Mouse (Mus musculus) midbrain, embryonic 14.5 days (tissue): Measurements from ENCODE around the gene Ces1b. TPM values are rescaled to one million over a fixed set of nuclear protein-coding genes. Genes with fewer than 3 reads are reported as not detected.
A peak's percentile ranks its signal among the peaks of the same experiment; 100 is the strongest.

Source experiments
- ATAC-seq: fragments of 200-750 bp; cut with Nextera tagmentation; 2 replicates; pipeline ENCODE4 v1.8.0; 2017; ENCODE audit warnings: moderate number of reproducible peaks, moderate library complexity; ENCODE audit not compliant: low FRiP score, low TSS enrichment
- DNase-seq: peaks from one replicate; pipeline ENCODE4 v3.0.0-alpha.2; 2015
- H3K27ac ChIP-seq: fragments of 300-500 bp; sonication (generic); replicated peaks from 2 replicates; pipeline ENCODE4 v1.5.1; 2014; ENCODE audit warnings: mild to moderate bottlenecking, low read depth, low read length, moderate library complexity
- H3K27me3 ChIP-seq: fragments of 300-500 bp; sonication (generic); 2 replicates; pipeline ENCODE4 v1.6.1; 2014; ENCODE audit warnings: low read length, control low read depth, mixed read lengths; ENCODE audit not compliant: control insufficient read depth, insufficient read depth
- H3K36me3 ChIP-seq: fragments of 300-500 bp; sonication (generic); 2 replicates; pipeline ENCODE4 v1.6.1; 2014; ENCODE audit warnings: low read length, control low read depth; ENCODE audit not compliant: control insufficient read depth, insufficient read depth
- H3K4me1 ChIP-seq: fragments of 300-500 bp; sonication (generic); 2 replicates; pipeline ENCODE4 v1.6.1; 2014; ENCODE audit warnings: mild to moderate bottlenecking, antibody characterized with exemption, low read length, control low read depth; ENCODE audit not compliant: control insufficient read depth, insufficient read depth
- H3K4me2 ChIP-seq: fragments of 300-500 bp; sonication (generic); 2 replicates; pipeline ENCODE4 v1.6.1; 2014; ENCODE audit warnings: mild to moderate bottlenecking, low read length, moderate library complexity
- H3K4me3 ChIP-seq: fragments of 300-500 bp; sonication (generic); replicated peaks from 2 replicates; pipeline ENCODE4 v1.5.1; 2014; ENCODE audit warnings: low read depth, low read length
- H3K9ac ChIP-seq: fragments of 300-500 bp; sonication (generic); replicated peaks from 2 replicates; pipeline ENCODE4 v1.6.1; 2014; ENCODE audit warnings: mild to moderate bottlenecking, low read length, moderate library complexity
- H3K9me3 ChIP-seq: fragments of 300-500 bp; sonication (generic); 2 replicates; pipeline ENCODE4 v1.6.1; 2016; ENCODE audit warnings: low read length, control low read depth, mixed read lengths; ENCODE audit not compliant: control insufficient read depth
- WGBS: fragments of 180-500 bp; shearing (Covaris S2); extraction: QIAGEN DNeasy Blood & Tissue Kit; methylation state at CpG from one replicate; pipeline ENCODE4 v1.1.7; 2014; 5-methylcytosine and 5-hydroxymethylcytosine counted together
- polyA plus RNA-seq: library from polyadenylated mRNA; unstranded; fragments of >200 nt; fragmentation: Nextera tagmentation; extraction: Ambion mirVana; gene quantifications from 2 replicates; pipeline ENCODE4 v1.2.1, GENCODE M21; 2014

The Ces1b gene
- polyA plus RNA-seq = not detected in 2 replicates

GRCm38 (mm10) chr8:93079887-93080286 lies at the start of gene Ces1b:
Ces1b (minus strand) TSS chr8:93080017.
- no peak within 1 kb of the TSS for H3K4me2 ChIP-seq
- 79% methylated on average over 2 of the region's 2 CpGs for WGBS
- H3K9me3 ChIP-seq = no peaks in the 10 kb centered on the region
- ATAC-seq (no peak), DNase-seq (no peak)
- H3K27ac ChIP-seq = no peak within 1 kb of the TSS
- H3K9ac ChIP-seq = no peak within 1 kb of the TSS
- no peaks in the 10 kb centered on the region for H3K4me1 ChIP-seq
- no peaks in the 10 kb centered on the region for H3K36me3 ChIP-seq
- no peak within 1 kb of the TSS for H3K4me3 ChIP-seq
- H3K27me3 ChIP-seq = no peaks in the 10 kb centered on the region

- no peak overlapping the region for H3K4me2 ChIP-seq
- no peak overlapping the region for H3K9ac ChIP-seq
- H3K36me3 ChIP-seq = no peaks in the 10 kb centered on the region
- H3K4me3 ChIP-seq = no peak overlapping the region
- H3K27me3 ChIP-seq = no peaks in the 10 kb centered on the region
- ATAC-seq (no peak), DNase-seq (no peak)
- H3K4me1 ChIP-seq = no peaks in the 10 kb centered on the region
- H3K9me3 ChIP-seq = no peaks in the 10 kb centered on the region
- H3K27ac ChIP-seq = no peak overlapping the region
- 75% methylated on average over 2 of the region's 2 CpGs for WGBS
Observed at GRCm38 (mm10) chr8:93126476-93126875, 46.7 kb upstream of the Ces1b start.

- Histone ChIP-seq H3K27ac (no peak overlapping the region), H3K27me3 (no peaks in the 10 kb centered on the region), H3K9me3 (no peaks in the 10 kb centered on the region), H3K4me2 (no peak overlapping the region), H3K4me1 (no peaks in the 10 kb centered on the region), H3K36me3 (no peaks in the 10 kb centered on the region), H3K9ac (no peak overlapping the region), H3K4me3 (no peak overlapping the region)
- ATAC-seq (no peak), DNase-seq (no peak)
- 95% methylated on average over 1 of the region's 1 CpGs for WGBS
Observed at GRCm38 (mm10) chr8:93122005-93122404, 42.2 kb upstream of the Ces1b start.

- Histone ChIP-seq H3K27me3 (no peaks in the 10 kb centered on the region), H3K36me3 (no peaks in the 10 kb centered on the region), H3K27ac (no peak overlapping the region), H3K9ac (no peak overlapping the region), H3K4me3 (no peak overlapping the region), H3K4me1 (no peaks in the 10 kb centered on the region), H3K4me2 (no peak overlapping the region), H3K9me3 (no peaks in the 10 kb centered on the region)
- ATAC-seq (no peak), DNase-seq (peak; percentile 83)
Observed at GRCm38 (mm10) chr8:93095376-93095775, 15.6 kb upstream of the Ces1b start.

- ATAC-seq = no peak
- H3K4me1 ChIP-seq = no peaks in the 10 kb centered on the region
- H3K27me3 ChIP-seq = no peaks in the 10 kb centered on the region
- no peaks in the 10 kb centered on the region for H3K36me3 ChIP-seq
- no peak overlapping the region for H3K27ac ChIP-seq
- no peak overlapping the region for H3K4me2 ChIP-seq
- no peak for DNase-seq
- no peak overlapping the region for H3K4me3 ChIP-seq
- H3K9ac ChIP-seq = no peak overlapping the region
- 66% methylated on average over 1 of the region's 1 CpGs for WGBS
- H3K9me3 ChIP-seq = no peaks in the 10 kb centered on the region
Observed at GRCm38 (mm10) chr8:93091324-93091723, 11.5 kb upstream of the Ces1b start.

GRCm38 (mm10) chr8:93088686-93089122 lies 8.9 kb upstream of the Ces1b start:
- H3K4me1 ChIP-seq = no peaks in the 10 kb centered on the region
- H3K9ac ChIP-seq = no peak overlapping the region
- no peaks in the 10 kb centered on the region for H3K36me3 ChIP-seq
- ATAC-seq = 0 out of 2 replicates have a peak, but pooled peaks have one; percentile 20
- no peaks in the 10 kb centered on the region for H3K27me3 ChIP-seq
- WGBS = 0% methylated on average over 2 of the region's 2 CpGs
- no peak overlapping the region for H3K4me3 ChIP-seq
- no peak overlapping the region for H3K27ac ChIP-seq
- no peak overlapping the region for H3K4me2 ChIP-seq
- H3K9me3 ChIP-seq = no peaks in the 10 kb centered on the region
- DNase-seq = peak; percentile 35

- no peak for ATAC-seq
- no peak overlapping the region for H3K4me2 ChIP-seq
- H3K27ac ChIP-seq = no peak overlapping the region
- DNase-seq = peak; percentile 1
- no peaks in the 10 kb centered on the region for H3K9me3 ChIP-seq
- 34% methylated on average over 7 of the region's 7 CpGs for WGBS
- no peaks in the 10 kb centered on the region for H3K4me1 ChIP-seq
- H3K9ac ChIP-seq = no peak overlapping the region
- H3K36me3 ChIP-seq = no peaks in the 10 kb centered on the region
- H3K4me3 ChIP-seq = no peak overlapping the region
- H3K27me3 ChIP-seq = no peaks in the 10 kb centered on the region
Observed at GRCm38 (mm10) chr8:93088193-93088592, 8.4 kb upstream of the Ces1b start.

GRCm38 (mm10) chr8:93075251-93075650 lies 4.6 kb downstream of the Ces1b start:
- ATAC-seq = no peak
- Histone ChIP-seq H3K9ac (no peak overlapping the region), H3K9me3 (no peaks in the 10 kb centered on the region), H3K27me3 (no peaks in the 10 kb centered on the region), H3K4me2 (no peak overlapping the region), H3K4me3 (no peak overlapping the region), H3K36me3 (no peaks in the 10 kb centered on the region), H3K4me1 (no peaks in the 10 kb centered on the region), H3K27ac (no peak overlapping the region)
- DNase-seq = no peak
- 88% methylated on average over 4 of the region's 4 CpGs for WGBS

GRCm38 (mm10) chr8:93063416-93064117 lies 16.2 kb downstream of the Ces1b start:
- H3K9ac ChIP-seq = no peak overlapping the region
- WGBS = 69% methylated on average over 3 of the region's 3 CpGs
- no peak overlapping the region for H3K4me3 ChIP-seq
- no peaks in the 10 kb centered on the region for H3K27me3 ChIP-seq
- no peaks in the 10 kb centered on the region for H3K4me1 ChIP-seq
- H3K9me3 ChIP-seq = no peaks in the 10 kb centered on the region
- no peaks in the 10 kb centered on the region for H3K36me3 ChIP-seq
- DNase-seq = no peak
- no peak overlapping the region for H3K4me2 ChIP-seq
- no peak overlapping the region for H3K27ac ChIP-seq
- no peak for ATAC-seq
